Mouse (Mus musculus) cerebellum, adult 2 months (tissue): ENCODE measurements around the gene Taok3.
"Not testable (repeated sequence)": the region's sequence is repeated elsewhere in the genome, so short reads cannot be mapped to it uniquely, and the experiment has no call there.

Experiments
- CTCF ChIP-seq: fragments of 200-500 bp; IDR thresholded peaks from 2 replicates; pipeline ENCODE4 v1.5.1; 2011; ENCODE audit warnings: low read depth, mild to moderate bottlenecking, control low read depth, low read length, moderate library complexity, borderline replicate concordance; ENCODE audit not compliant: insufficient read depth
- POLR2A ChIP-seq: fragments of 200-500 bp; IDR thresholded peaks from 2 replicates; pipeline ENCODE4 v1.6.1; 2011; ENCODE audit warnings: low read length, control low read depth, borderline replicate concordance; ENCODE audit not compliant: insufficient read depth

GRCm38 (mm10) chr5:117293776-117294175 lies 173.8 kb downstream of the Taok3 start:
- not testable (repeated sequence) for TF ChIP-seq POLR2A, CTCF
